Mouse (Mus musculus): ENCODE results near the gene Hpn. TPM values are rescaled to one million over a fixed set of nuclear protein-coding genes. Genes with fewer than 3 reads are reported as not detected.

Gene Hpn
- polyA plus RNA-seq, 1 experiment from 2014 or later = 0.50 TPM

GRCm38 (mm10) chr7:31139765-31140164, 24.7 kb upstream of the Hpn start:
- H3K27ac ChIP-seq (replicated peaks) = no peak overlapping the region
- peak; percentile 48; the same call in 1 of the 2 replicates for ATAC-seq (ENCODE audit: low FRiP score)
- H3K9ac ChIP-seq (replicated peaks) = no peak overlapping the region
- H3K36me3 ChIP-seq = peaks cover 88% of the 10 kb centered on the region
- H3K9me3 ChIP-seq (replicated peaks) = no peaks in the 10 kb centered on the region
- H3K4me1 ChIP-seq = no peaks in the 10 kb centered on the region
- H3K27me3 ChIP-seq (replicated peaks) = no peaks in the 10 kb centered on the region
- 69% methylated on average over 5 of the region's 5 CpGs for WGBS
- H3K4me2 ChIP-seq = no peak overlapping the region
- H3K4me3 ChIP-seq (replicated peaks) = no peak overlapping the region

GRCm38 (mm10) chr7:31135717-31136116, 20.6 kb upstream of the Hpn start:
- no peak overlapping the region for H3K4me3 ChIP-seq (replicated peaks)
- H3K4me1 ChIP-seq = no peaks in the 10 kb centered on the region
- no peaks in the 10 kb centered on the region for H3K27me3 ChIP-seq (replicated peaks)
- 90% methylated on average over 10 of the region's 10 CpGs for WGBS
- no peaks in the 10 kb centered on the region for H3K9me3 ChIP-seq (replicated peaks)
- H3K9ac ChIP-seq (replicated peaks) = no peak overlapping the region
- H3K27ac ChIP-seq (replicated peaks) = no peak overlapping the region
- peaks cover 96% of the 10 kb centered on the region for H3K36me3 ChIP-seq
- ATAC-seq (ENCODE audit: low FRiP score) = no peak
- H3K4me2 ChIP-seq = no peak overlapping the region

DNA sequence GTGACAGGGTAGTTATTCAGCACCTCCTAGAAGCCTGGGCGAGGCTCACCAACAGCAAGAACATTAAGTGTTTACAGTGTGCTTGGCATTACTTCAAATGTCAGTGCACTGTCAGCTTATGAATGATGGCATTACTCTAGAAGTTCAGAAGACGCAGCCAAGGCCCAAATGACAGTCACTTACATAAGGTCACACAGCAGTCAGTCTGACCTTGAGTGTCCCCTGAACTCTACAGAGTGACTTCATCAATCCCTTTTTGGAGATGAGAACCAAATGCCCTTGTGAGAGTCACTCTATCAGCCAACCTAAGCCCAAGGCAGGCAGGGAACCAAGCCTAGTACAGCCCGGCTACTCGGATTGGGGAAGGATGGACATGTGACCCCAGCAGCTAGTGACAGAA, 16.8 kb upstream of the Hpn start:
- 92% methylated on average over 4 of the region's 4 CpGs for WGBS
- no peak overlapping the region for H3K4me3 ChIP-seq (replicated peaks)
- H3K9ac ChIP-seq (replicated peaks) = no peak overlapping the region
- H3K4me2 ChIP-seq = no peak overlapping the region
- H3K4me1 ChIP-seq = peaks cover 8% of the 10 kb centered on the region
- ATAC-seq (ENCODE audit: low FRiP score) = no peak
- H3K27me3 ChIP-seq (replicated peaks) = no peaks in the 10 kb centered on the region
- H3K9me3 ChIP-seq (replicated peaks) = no peaks in the 10 kb centered on the region
- H3K36me3 ChIP-seq = peaks cover 86% of the 10 kb centered on the region
- H3K27ac ChIP-seq (replicated peaks) = no peak overlapping the region

GRCm38 (mm10) chr7:31130841-31131240, 15.8 kb upstream of the Hpn start:
- H3K9ac ChIP-seq (replicated peaks) = no peak overlapping the region
- no peak overlapping the region for H3K4me3 ChIP-seq (replicated peaks)
- peaks cover 76% of the 10 kb centered on the region for H3K36me3 ChIP-seq
- no peak for ATAC-seq (ENCODE audit: low FRiP score)
- H3K27me3 ChIP-seq (replicated peaks) = peaks cover 4% of the 10 kb centered on the region
- 36% methylated on average over 4 of the region's 4 CpGs for WGBS
- H3K27ac ChIP-seq (replicated peaks) = no peak overlapping the region
- H3K4me2 ChIP-seq = no peak overlapping the region
- H3K9me3 ChIP-seq (replicated peaks) = no peaks in the 10 kb centered on the region
- peaks cover 16% of the 10 kb centered on the region for H3K4me1 ChIP-seq

- Histone ChIP-seq H3K4me3 (replicated peaks) (no peak overlapping the region), H3K27ac (replicated peaks) (no peak overlapping the region), H3K27me3 (replicated peaks) (peaks cover 10% of the 10 kb centered on the region), H3K9me3 (replicated peaks) (no peaks in the 10 kb centered on the region), H3K9ac (replicated peaks) (no peak overlapping the region), H3K4me2 (no peak overlapping the region), H3K4me1 (peaks cover 23% of the 10 kb centered on the region), H3K36me3 (peaks cover 69% of the 10 kb centered on the region)
- 92% methylated on average over 7 of the region's 7 CpGs for WGBS
- no peak for ATAC-seq (ENCODE audit: low FRiP score)
These were observed 15.1 kb upstream of the Hpn start for GRCm38 (mm10) chr7:31130197-31130596.

GRCm38 (mm10) chr7:31128157-31128705, 13.1 kb upstream of the Hpn start:
- H3K36me3 ChIP-seq = peaks cover 50% of the 10 kb centered on the region
- peaks cover 24% of the 10 kb centered on the region for H3K4me1 ChIP-seq
- H3K4me2 ChIP-seq = no peak overlapping the region
- no peak overlapping the region for H3K4me3 ChIP-seq (replicated peaks)
- no peak overlapping the region for H3K9ac ChIP-seq (replicated peaks)
- H3K27me3 ChIP-seq (replicated peaks) = peaks cover 20% of the 10 kb centered on the region
- H3K9me3 ChIP-seq (replicated peaks) = no peaks in the 10 kb centered on the region
- ATAC-seq (ENCODE audit: low FRiP score) = 0 out of 2 replicates have a peak, but pooled peaks have one; percentile 2
- no peak overlapping the region for H3K27ac ChIP-seq (replicated peaks)
- WGBS = 74% methylated on average over 9 of the region's 9 CpGs

- H3K4me1 ChIP-seq = peaks cover 24% of the 10 kb centered on the region
- WGBS = 2% methylated on average over 42 of the region's 60 CpGs
- ATAC-seq (ENCODE audit: low FRiP score) = peak; percentile 67
- peak within 1 kb of the TSS; percentile 83 for H3K4me2 ChIP-seq
- peak within 1 kb of the TSS; percentile 61 for H3K4me3 ChIP-seq (replicated peaks)
- no peaks in the 10 kb centered on the region for H3K9me3 ChIP-seq (replicated peaks)
- peaks cover 38% of the 10 kb centered on the region for H3K36me3 ChIP-seq
- H3K27ac ChIP-seq (replicated peaks) = peak within 1 kb of the TSS; percentile 43
- peak within 1 kb of the TSS; percentile 74 for H3K9ac ChIP-seq (replicated peaks)
- peaks cover 20% of the 10 kb centered on the region for H3K27me3 ChIP-seq (replicated peaks)
These were observed 12.0 kb upstream of the Hpn start, which contains the start of gene Scn1b for GRCm38 (mm10) chr7:31126851-31127724. Gene Scn1b, minus strand, starts transcription at chr7:31127003.

GRCm38 (mm10) chr7:31126211-31126751, 11.2 kb upstream of the Hpn start:
- 1% methylated on average over 50 of the region's 53 CpGs for WGBS
- Histone ChIP-seq H3K27ac (replicated peaks) (peak overlapping the region; percentile 43), H3K9me3 (replicated peaks) (no peaks in the 10 kb centered on the region), H3K27me3 (replicated peaks) (peaks cover 20% of the 10 kb centered on the region), H3K4me2 (peak overlapping the region; percentile 83), H3K4me3 (replicated peaks) (peak overlapping the region; percentile 61), H3K9ac (replicated peaks) (peak overlapping the region; percentile 74), H3K4me1 (peaks cover 24% of the 10 kb centered on the region), H3K36me3 (peaks cover 30% of the 10 kb centered on the region)
- peak; percentile 14; the same call in 1 of the 2 replicates for ATAC-seq (ENCODE audit: low FRiP score)

DNA sequence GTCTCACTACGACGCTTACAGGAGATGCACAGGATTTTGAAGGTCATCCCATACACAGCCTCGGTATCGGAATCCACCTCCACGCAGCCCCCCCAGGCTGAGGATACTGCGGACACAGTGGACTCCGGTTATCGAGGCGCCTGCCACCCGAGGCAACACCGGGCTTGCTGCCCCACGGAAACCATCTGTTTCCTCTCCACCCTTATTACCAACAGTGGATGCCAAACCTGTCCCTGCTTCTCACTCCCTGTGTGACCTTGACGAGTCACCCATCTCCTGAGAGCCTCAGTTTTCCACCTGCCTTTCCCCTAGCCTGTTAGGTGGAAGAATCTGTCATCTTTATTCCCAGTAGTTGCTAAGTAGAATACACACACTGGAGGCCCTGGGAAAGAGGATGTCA, 10.0 kb upstream of the Hpn start:
- 83% methylated on average over 13 of the region's 13 CpGs for WGBS
- H3K9me3 ChIP-seq (replicated peaks) = no peaks in the 10 kb centered on the region
- peaks cover 22% of the 10 kb centered on the region for H3K36me3 ChIP-seq
- no peak for ATAC-seq (ENCODE audit: low FRiP score)
- H3K4me1 ChIP-seq = peaks cover 24% of the 10 kb centered on the region
- no peak overlapping the region for H3K4me3 ChIP-seq (replicated peaks)
- peaks cover 20% of the 10 kb centered on the region for H3K27me3 ChIP-seq (replicated peaks)
- peak overlapping the region; percentile 83 for H3K4me2 ChIP-seq
- H3K9ac ChIP-seq (replicated peaks) = no peak overlapping the region
- H3K27ac ChIP-seq (replicated peaks) = no peak overlapping the region

GRCm38 (mm10) chr7:31124381-31124780, 9.3 kb upstream of the Hpn start:
- Histone ChIP-seq H3K27ac (replicated peaks) (no peak overlapping the region), H3K36me3 (peaks cover 15% of the 10 kb centered on the region), H3K9ac (replicated peaks) (no peak overlapping the region), H3K27me3 (replicated peaks) (peaks cover 20% of the 10 kb centered on the region), H3K4me3 (replicated peaks) (no peak overlapping the region), H3K4me2 (no peak overlapping the region), H3K4me1 (peaks cover 24% of the 10 kb centered on the region), H3K9me3 (replicated peaks) (no peaks in the 10 kb centered on the region)
- no peak for ATAC-seq (ENCODE audit: low FRiP score)
- WGBS = 89% methylated on average over 5 of the region's 5 CpGs

DNA sequence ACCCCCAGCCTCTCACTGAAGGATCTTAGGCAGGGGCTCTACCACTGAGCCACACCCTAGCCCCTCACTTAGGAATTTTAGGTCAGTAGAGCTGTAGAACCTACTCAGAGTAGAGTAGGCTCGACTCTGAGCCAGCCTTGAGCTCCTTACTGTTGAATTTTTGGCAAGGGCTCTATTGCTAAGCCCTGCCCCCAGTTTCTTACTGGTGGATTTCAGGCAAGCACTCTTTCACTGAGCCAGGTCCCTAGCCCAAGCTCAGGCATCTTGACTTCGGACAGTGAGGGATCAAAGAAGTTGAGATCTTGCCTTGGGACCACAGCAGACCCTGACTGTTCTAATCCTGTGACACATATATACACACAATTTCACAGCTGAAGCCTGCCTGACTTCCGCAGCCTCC, 8.6 kb upstream of the Hpn start:
- H3K4me3 ChIP-seq (replicated peaks) = no peak overlapping the region
- peaks cover 24% of the 10 kb centered on the region for H3K4me1 ChIP-seq
- peaks cover 20% of the 10 kb centered on the region for H3K27me3 ChIP-seq (replicated peaks)
- no peak overlapping the region for H3K27ac ChIP-seq (replicated peaks)
- WGBS = 90% methylated on average over 3 of the region's 3 CpGs
- H3K4me2 ChIP-seq = no peak overlapping the region
- H3K36me3 ChIP-seq = peaks cover 8% of the 10 kb centered on the region
- ATAC-seq (ENCODE audit: low FRiP score) = no peak
- H3K9me3 ChIP-seq (replicated peaks) = no peaks in the 10 kb centered on the region
- H3K9ac ChIP-seq (replicated peaks) = no peak overlapping the region
